Mouse (Mus musculus): Measurements from ENCODE around the gene Trim39.

DNA sequence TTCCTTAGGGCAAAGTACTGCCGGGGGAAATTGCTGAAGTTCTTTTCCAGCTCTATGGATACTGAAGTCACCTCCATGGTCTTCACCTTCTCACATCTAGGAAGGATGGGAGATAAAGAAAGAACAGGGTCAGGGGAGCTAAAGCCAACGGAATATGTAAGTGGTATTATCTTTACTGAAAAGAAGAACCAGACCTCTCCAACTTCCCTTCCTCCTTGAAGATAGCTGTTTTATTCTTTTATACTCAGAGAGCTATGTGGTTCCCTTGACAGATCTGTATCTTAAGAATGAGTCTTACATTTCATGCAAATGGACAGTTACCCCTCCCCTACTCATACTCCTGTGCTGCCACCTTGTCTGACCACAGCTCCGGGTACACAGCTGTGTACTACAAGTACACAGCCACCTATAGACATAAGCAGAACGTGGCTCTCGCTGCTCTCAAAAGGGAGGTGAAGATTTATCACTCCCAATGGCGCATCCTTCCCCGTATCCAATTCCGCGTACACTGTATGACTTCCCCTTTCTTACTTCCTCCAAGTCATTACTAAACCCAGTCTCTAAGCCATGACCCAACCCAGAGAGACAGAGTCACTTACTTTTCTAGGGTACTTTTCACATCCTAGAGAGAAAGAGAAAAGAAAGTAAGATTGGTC is 10.4 kb downstream of the Trim39 start:
- TF ChIP-seq CTCF (IDR thresholded peaks at IDR 0.05; ENCODE audit: borderline replicate concordance, insufficient read depth, low read depth, low read length) (no peak), POLR2A (IDR thresholded peaks at IDR 0.05; ENCODE audit: borderline replicate concordance, insufficient read depth, low read length) (no peak)

All from cerebellum, adult 2 months (tissue).